Comparison of ENCODE assay signal across 11 mouse cellular contexts in genomic region chr2:160068772-160069171, GRCm38 (mm10).
"Had no signal": no experiment of that assay in that cellular context is flagged by ENCODE, and none has a peak within 500 bp of the region (broad histone marks: within the 10 kb centered on the region; RNA-seq: fewer than 3 reads in every experiment).

No protein-coding gene starts in this region.

- H3K27me3 ChIP-seq: liver, embryonic 15.5 days; neural tube, embryonic 12.5 days had no signal

- H3K9me3 ChIP-seq: liver, embryonic 15.5 days; midbrain, embryonic 10.5 days; neural tube, embryonic 12.5 days had no signal

- DNase-seq: kidney, adult 18-20 months; kidney, postnatal 10 days; left cerebral cortex, postnatal 4 days; lung, embryonic 14.5 days; midbrain, embryonic 14.5 days; thymus, adult 2 months; thymus, postnatal 25 days had no signal

- H3K4me1 ChIP-seq: liver, embryonic 15.5 days had no signal

- H3K27ac ChIP-seq: hindbrain, postnatal 0 days; liver, embryonic 15.5 days; midbrain, embryonic 10.5 days; neural tube, embryonic 12.5 days had no signal

- ATAC-seq: hindbrain, postnatal 0 days had no signal

- H3K4me3 ChIP-seq: liver, embryonic 15.5 days; midbrain, embryonic 10.5 days; neural tube, embryonic 12.5 days had no signal

- H3K36me3 ChIP-seq: liver, embryonic 15.5 days; midbrain, embryonic 10.5 days; neural tube, embryonic 12.5 days had no signal
